Mouse (Mus musculus): ENCODE data around the gene BC025446. TPM values are rescaled to one million over a fixed set of nuclear protein-coding genes. Genes with fewer than 3 reads are reported as not detected.

The BC025446 gene
- total RNA-seq, 2 experiments from 2014 or later: not detected

- TF ChIP-seq CTCF (IDR thresholded peaks at IDR 0.05): no peak
- intact Hi-C loops (cut with DNase I): no loop called here
- Histone ChIP-seq H3K4me3 (no peak overlapping the region), H3K27ac (no peak overlapping the region)
- no peak for DNase-seq (ENCODE audit: extremely low spot score in 1 of 2, low spot score in 2 of 2)
These were observed 50.5 kb downstream of the BC025446 start for GRCm38 (mm10) chr15:75266626-75267025.

- no peak for DNase-seq (ENCODE audit: extremely low spot score in 1 of 2, low spot score in 2 of 2)
- H3K27ac ChIP-seq: no peak within 1 kb of the TSS
- intact Hi-C loops (cut with DNase I): no loop called here
- H3K4me3 ChIP-seq: no peak within 1 kb of the TSS
- no peak for TF ChIP-seq CTCF (IDR thresholded peaks at IDR 0.05)
These were observed 51.9 kb downstream of the BC025446 start, which contains the start of gene Ly6f for GRCm38 (mm10) chr15:75268121-75268520. Ly6f (plus strand) TSS chr15:75268421.

- Histone ChIP-seq H3K27ac (no peak overlapping the region), H3K4me3 (no peak overlapping the region)
These were observed 53.0 kb downstream of the BC025446 start for GRCm38 (mm10) chr15:75268916-75269829.

GRCm38 (mm10) chr15:75270169-75270568 lies 54.0 kb downstream of the BC025446 start:
- DNase-seq (ENCODE audit: extremely low spot score in 1 of 2, low spot score in 2 of 2): no peak
- no peak for TF ChIP-seq CTCF (IDR thresholded peaks at IDR 0.05)
- no peak overlapping the region for H3K27ac ChIP-seq
- intact Hi-C loops (cut with DNase I): no loop called here
- no peak overlapping the region for H3K4me3 ChIP-seq

More at GRCm38 (mm10) chr15:75268916-75269829, 53.0 kb downstream of the BC025446 start:
- TF ChIP-seq CTCF (IDR thresholded peaks at IDR 0.05): no peak
- no peak for DNase-seq (ENCODE audit: extremely low spot score in 1 of 2, low spot score in 2 of 2)
- intact Hi-C loops (cut with DNase I): no loop called here

GRCm38 (mm10) chr15:75270691-75271362 lies 54.7 kb downstream of the BC025446 start:
- H3K27ac ChIP-seq: no peak overlapping the region
- intact Hi-C loops (cut with DNase I): no loop called here
- no peak for DNase-seq (ENCODE audit: extremely low spot score in 1 of 2, low spot score in 2 of 2)
- no peak overlapping the region for H3K4me3 ChIP-seq
- TF ChIP-seq CTCF (IDR thresholded peaks at IDR 0.05): no peak

- no peak overlapping the region for H3K4me3 ChIP-seq
- TF ChIP-seq CTCF (IDR thresholded peaks at IDR 0.05): no peak
- no peak overlapping the region for H3K27ac ChIP-seq
- intact Hi-C loops (cut with DNase I): no loop called here
- DNase-seq (ENCODE audit: extremely low spot score in 1 of 2, low spot score in 2 of 2): no peak
These were observed 55.2 kb downstream of the BC025446 start for GRCm38 (mm10) chr15:75271426-75271825.

- no peak for TF ChIP-seq CTCF (IDR thresholded peaks at IDR 0.05)
- H3K27ac ChIP-seq: no peak overlapping the region
- intact Hi-C loops (cut with DNase I): no loop called here
These were observed 55.7 kb downstream of the BC025446 start for GRCm38 (mm10) chr15:75271891-75272290.

More at GRCm38 (mm10) chr15:75271891-75272290, 55.7 kb downstream of the BC025446 start:
- no peak overlapping the region for H3K4me3 ChIP-seq
- no peak for DNase-seq (ENCODE audit: extremely low spot score in 1 of 2, low spot score in 2 of 2)

Other genes with a start within 250 kb of the BC025446 start
- gene Ly6i, start 232.9 kb upstream of the BC025446 start, total RNA-seq (2021): under 1 TPM; 0.40 to 0.41 TPM
- 10 to 100 TPM; 33.4 to 37.9 TPM for gene Ly6a, start 218.3 kb upstream of the BC025446 start, total RNA-seq (2021)
- gene Ly6c1, start 167.5 kb upstream of the BC025446 start, total RNA-seq (2021): 10 to 100 TPM; 73.9 to 89.9 TPM
- gene Ly6c2, start 104.4 kb upstream of the BC025446 start, total RNA-seq (2021): 1 to 10 TPM; 4.2 to 5.1 TPM
- not detected for gene Ly6g, start 61.1 kb upstream of the BC025446 start, total RNA-seq (2021)
- not detected for gene Ly6f, start 52.0 kb downstream of the BC025446 start, total RNA-seq (2021)